Mouse (Mus musculus) limb, embryonic 13.5 days (tissue): ENCODE data around the gene Rinl. TPM values are rescaled to one million over a fixed set of nuclear protein-coding genes. Genes with fewer than 3 reads are reported as not detected.

Experiments
- ATAC-seq: fragments of 200-750 bp; cut with Nextera tagmentation; 2 replicates; pipeline ENCODE4 v1.8.0; 2017; ENCODE audit warnings: low read depth, moderate number of reproducible peaks, moderate TSS enrichment; ENCODE audit not compliant: low FRiP score
- H3K27ac ChIP-seq: fragments of 300-500 bp; sonication (generic); 2 replicates; pipeline ENCODE4 v1.5.1; 2015; ENCODE audit warnings: inconsistent platforms, mild to moderate bottlenecking, moderate library complexity
- H3K27me3 ChIP-seq: fragments of 300-500 bp; sonication (generic); 2 replicates; pipeline ENCODE4 v1.6.1; 2015; ENCODE audit warnings: mild to moderate bottlenecking, inconsistent platforms
- H3K36me3 ChIP-seq: fragments of 300-500 bp; sonication (generic); 2 replicates; pipeline ENCODE4 v1.6.1; 2015; ENCODE audit warnings: inconsistent platforms, mild to moderate bottlenecking, moderate library complexity
- H3K4me1 ChIP-seq: fragments of 300-500 bp; sonication (generic); 2 replicates; pipeline ENCODE4 v1.6.1; 2015; ENCODE audit warnings: inconsistent platforms
- H3K4me2 ChIP-seq: fragments of 300-500 bp; sonication (generic); replicated peaks from 2 replicates; pipeline ENCODE4 v1.6.1; 2015; ENCODE audit warnings: inconsistent platforms, mild to moderate bottlenecking, moderate library complexity
- H3K4me3 ChIP-seq: fragments of 300-500 bp; sonication (generic); 2 replicates; pipeline ENCODE4 v1.5.1; 2015; ENCODE audit warnings: moderate library complexity, mild to moderate bottlenecking, inconsistent platforms
- H3K9ac ChIP-seq: fragments of 300-500 bp; sonication (generic); 2 replicates; pipeline ENCODE4 v1.6.1; 2015; ENCODE audit warnings: mild to moderate bottlenecking, inconsistent platforms
- H3K9me3 ChIP-seq: fragments of 300-500 bp; sonication (generic); 2 replicates; pipeline ENCODE4 v1.6.1; 2016; ENCODE audit warnings: inconsistent platforms
- WGBS: fragments of 180-500 bp; shearing (Covaris S2); methylation state at CpG from one replicate; pipeline ENCODE4 v1.1.7; 2015; 5-methylcytosine and 5-hydroxymethylcytosine counted together
- polyA plus RNA-seq: library from polyadenylated mRNA; unstranded; fragments of >200 nt; fragmentation: Nextera tagmentation; extraction: Ambion mirVana; gene quantifications from 2 replicates; pipeline ENCODE4 v1.2.1, GENCODE M21; 2015

The Rinl gene
- polyA plus RNA-seq, 1 experiment from 2014 or later, result 3.1 TPM

DNA sequence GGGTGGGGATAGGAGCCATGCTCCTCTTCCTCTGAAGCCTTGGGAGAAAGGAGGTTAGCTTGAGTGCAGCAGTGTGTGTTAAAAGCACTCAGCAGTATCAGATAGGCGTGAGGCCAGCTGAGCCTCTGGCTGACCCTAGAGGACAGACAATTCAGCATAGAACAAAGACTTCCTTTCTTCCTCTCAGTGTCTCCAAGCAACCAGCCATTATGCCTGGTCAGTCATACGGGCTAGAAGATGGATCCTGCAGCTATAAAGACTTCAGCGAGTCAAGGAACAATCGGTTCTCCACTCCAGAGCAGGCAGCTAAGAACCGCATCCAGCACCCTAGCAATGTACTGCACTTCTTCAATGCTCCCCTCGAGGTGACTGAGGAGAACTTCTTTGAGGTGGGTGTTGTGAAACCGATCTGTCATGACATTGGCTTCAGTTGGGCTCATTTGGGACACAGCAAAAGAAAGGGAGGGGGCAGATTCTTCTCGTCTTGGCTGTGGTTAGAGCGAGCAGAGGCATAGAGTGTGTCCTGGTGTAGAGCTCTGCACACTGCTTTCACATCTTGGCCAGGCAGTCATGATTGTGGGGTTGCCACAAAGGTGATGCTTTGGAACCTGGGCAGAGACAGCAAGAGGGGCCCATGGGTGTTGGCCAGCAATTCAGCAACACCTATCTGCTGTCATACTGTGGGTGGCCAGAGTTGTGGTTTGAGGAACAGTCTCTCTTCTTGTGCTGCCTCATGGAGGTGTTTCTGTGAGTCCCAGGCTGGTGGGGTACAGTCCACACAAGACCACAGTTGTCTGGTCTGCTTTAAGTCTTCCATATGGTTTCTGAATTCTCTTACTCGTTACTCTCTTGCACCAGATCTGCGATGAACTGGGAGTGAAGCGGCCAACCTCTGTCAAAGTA lies 31.8 kb downstream of the Rinl start:
- Histone ChIP-seq H3K9me3 (no peaks in the 10 kb centered on the region), H3K36me3 (peaks cover 77% of the 10 kb centered on the region), H3K9ac (no peak overlapping the region; the same call in 1 of the 2 replicates), H3K27me3 (no peaks in the 10 kb centered on the region), H3K4me2 (no peak overlapping the region), H3K4me1 (peaks cover 40% of the 10 kb centered on the region), H3K27ac (no peak overlapping the region), H3K4me3 (no peak overlapping the region)
- no peak for ATAC-seq
- 81% methylated on average over 12 of the region's 12 CpGs for WGBS

DNA sequence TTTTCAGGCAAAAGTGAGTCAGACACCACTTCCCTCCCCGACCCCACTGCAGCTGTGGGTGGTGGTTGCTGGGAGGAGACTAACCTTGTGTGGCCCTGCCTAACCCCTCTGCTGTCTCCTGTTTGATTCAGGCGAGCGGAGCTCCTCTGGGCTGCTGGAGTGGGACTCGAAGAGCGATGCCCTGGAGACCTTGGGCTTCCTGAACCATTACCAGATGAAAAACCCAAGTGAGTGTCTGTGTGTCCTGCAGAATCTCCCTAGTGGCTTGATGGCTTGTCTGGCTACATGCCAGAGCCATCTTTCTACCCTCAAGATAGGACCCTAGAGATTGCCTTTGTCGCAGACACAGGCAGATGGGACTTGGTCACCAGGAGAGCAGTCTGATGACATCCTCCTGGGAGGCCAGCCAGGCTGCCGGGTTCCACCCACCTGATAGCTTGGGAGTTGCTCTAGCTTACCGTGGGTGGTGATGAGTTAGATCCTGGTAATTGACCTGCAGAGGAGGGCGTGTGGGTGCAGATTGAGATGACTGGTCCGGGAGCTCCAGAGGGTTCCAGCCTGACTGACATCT lies 32.6 kb downstream of the Rinl start:
- peaks cover 40% of the 10 kb centered on the region for H3K4me1 ChIP-seq
- no peak overlapping the region for H3K9ac ChIP-seq
- H3K9me3 ChIP-seq, result no peaks in the 10 kb centered on the region
- WGBS, result 81% methylated on average over 10 of the region's 10 CpGs
- no peaks in the 10 kb centered on the region for H3K27me3 ChIP-seq
- peaks cover 69% of the 10 kb centered on the region for H3K36me3 ChIP-seq
- no peak overlapping the region for H3K4me2 ChIP-seq
- H3K27ac ChIP-seq, result 0 out of 2 replicates have a peak overlapping the region, but pooled peaks have one; percentile 33
- ATAC-seq, result no peak
- H3K4me3 ChIP-seq, result no peak overlapping the region

- no peak overlapping the region for H3K9ac ChIP-seq
- peaks cover 29% of the 10 kb centered on the region for H3K4me1 ChIP-seq
- H3K27me3 ChIP-seq, result no peaks in the 10 kb centered on the region
- no peak overlapping the region for H3K4me3 ChIP-seq
- ATAC-seq, result no peak
- no peak overlapping the region for H3K4me2 ChIP-seq
- no peak overlapping the region for H3K27ac ChIP-seq
- no peaks in the 10 kb centered on the region for H3K9me3 ChIP-seq
- 85% methylated on average over 1 of the region's 1 CpGs for WGBS
- peaks cover 57% of the 10 kb centered on the region for H3K36me3 ChIP-seq
Measured at GRCm38 (mm10) chr7:28822556-28822955, 33.8 kb downstream of the Rinl start.

GRCm38 (mm10) chr7:28822993-28823903 lies 34.5 kb downstream of the Rinl start:
- 52% methylated on average over 10 of the region's 10 CpGs for WGBS
- H3K9me3 ChIP-seq, result no peaks in the 10 kb centered on the region
- no peak overlapping the region for H3K4me2 ChIP-seq
- H3K4me3 ChIP-seq, result no peak overlapping the region
- H3K4me1 ChIP-seq, result peaks cover 24% of the 10 kb centered on the region
- no peak overlapping the region; the same call in 1 of the 2 replicates for H3K27ac ChIP-seq
- H3K27me3 ChIP-seq, result no peaks in the 10 kb centered on the region
- H3K36me3 ChIP-seq, result peaks cover 50% of the 10 kb centered on the region
- H3K9ac ChIP-seq, result no peak overlapping the region
- ATAC-seq, result no peak

DNA sequence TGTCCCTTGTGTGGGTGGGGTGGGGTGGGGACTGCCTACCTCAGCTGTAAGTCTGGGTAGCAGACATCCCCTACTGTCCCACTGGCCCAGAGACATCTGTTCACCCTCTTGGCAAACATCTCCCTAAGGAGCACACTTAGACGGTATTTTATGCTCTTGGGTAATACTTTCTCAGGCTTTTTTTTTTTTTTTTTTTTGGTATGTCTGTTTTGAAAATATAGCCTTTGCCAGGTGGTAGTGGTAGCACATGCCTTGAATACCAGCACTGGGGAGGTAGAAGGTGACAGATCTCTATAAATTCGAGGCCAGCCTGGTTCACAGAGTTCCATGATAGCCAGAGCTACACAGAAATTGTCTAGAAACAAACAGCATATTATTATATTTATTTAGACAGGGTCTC lies 35.2 kb downstream of the Rinl start:
- Histone ChIP-seq H3K27me3 (no peaks in the 10 kb centered on the region), H3K4me1 (peaks cover 24% of the 10 kb centered on the region), H3K4me3 (no peak overlapping the region), H3K4me2 (no peak overlapping the region), H3K9me3 (no peaks in the 10 kb centered on the region), H3K9ac (no peak overlapping the region), H3K27ac (no peak overlapping the region; the same call in 1 of the 2 replicates), H3K36me3 (peaks cover 43% of the 10 kb centered on the region)
- no peak for ATAC-seq
- WGBS, result 33% methylated on average over 2 of the region's 2 CpGs

DNA sequence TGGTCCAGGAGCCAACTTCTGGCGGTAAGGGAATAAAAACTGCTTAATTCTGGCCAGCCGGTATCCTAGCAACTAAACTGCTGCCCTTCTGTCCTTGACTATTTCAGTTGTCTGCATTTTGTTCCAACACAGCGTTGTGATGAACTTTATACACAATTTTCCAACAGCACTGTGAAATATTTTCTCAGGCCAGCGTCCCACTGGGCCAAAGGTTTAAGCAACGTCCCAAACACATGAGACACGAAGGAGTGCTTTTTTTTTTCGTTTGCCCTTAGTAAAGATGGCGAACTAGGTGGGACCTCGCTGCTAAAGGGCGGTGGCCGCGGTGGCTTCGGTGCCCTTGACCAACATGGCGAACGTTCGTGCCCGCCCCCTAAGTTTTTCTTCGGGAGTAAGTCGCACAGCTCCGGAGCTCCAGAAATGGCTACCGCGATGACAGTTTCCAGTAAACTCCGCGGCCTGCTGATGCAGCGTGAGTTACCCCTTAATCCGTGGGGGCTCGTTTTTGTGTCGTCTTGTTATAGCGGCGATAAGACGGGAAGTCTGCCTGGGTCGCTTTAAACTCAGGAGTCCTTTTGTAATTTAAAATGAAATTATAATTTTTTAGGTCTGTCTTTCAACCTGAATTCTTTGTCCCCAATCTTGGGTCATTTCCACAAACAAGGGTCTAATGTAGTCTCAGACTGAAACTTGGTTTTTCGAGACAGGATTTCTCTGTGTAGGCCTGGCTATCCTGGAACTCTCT lies 36.3 kb downstream of the Rinl start, which contains the start of gene Ech1:
TSS of gene Ech1 (plus strand) at position 277 of the 745 bp plus-strand sequence.
- Histone ChIP-seq H3K9ac (peak within 1 kb of the TSS; percentile 75), H3K27me3 (no peaks in the 10 kb centered on the region), H3K4me3 (peak within 1 kb of the TSS; percentile 51), H3K27ac (peak within 1 kb of the TSS; percentile 92), H3K4me2 (peak within 1 kb of the TSS; percentile 67), H3K4me1 (peaks cover 24% of the 10 kb centered on the region), H3K9me3 (no peaks in the 10 kb centered on the region), H3K36me3 (peaks cover 42% of the 10 kb centered on the region)
- ATAC-seq, result peak; percentile 85
- WGBS, result 3% methylated on average over 33 of the region's 33 CpGs

DNA sequence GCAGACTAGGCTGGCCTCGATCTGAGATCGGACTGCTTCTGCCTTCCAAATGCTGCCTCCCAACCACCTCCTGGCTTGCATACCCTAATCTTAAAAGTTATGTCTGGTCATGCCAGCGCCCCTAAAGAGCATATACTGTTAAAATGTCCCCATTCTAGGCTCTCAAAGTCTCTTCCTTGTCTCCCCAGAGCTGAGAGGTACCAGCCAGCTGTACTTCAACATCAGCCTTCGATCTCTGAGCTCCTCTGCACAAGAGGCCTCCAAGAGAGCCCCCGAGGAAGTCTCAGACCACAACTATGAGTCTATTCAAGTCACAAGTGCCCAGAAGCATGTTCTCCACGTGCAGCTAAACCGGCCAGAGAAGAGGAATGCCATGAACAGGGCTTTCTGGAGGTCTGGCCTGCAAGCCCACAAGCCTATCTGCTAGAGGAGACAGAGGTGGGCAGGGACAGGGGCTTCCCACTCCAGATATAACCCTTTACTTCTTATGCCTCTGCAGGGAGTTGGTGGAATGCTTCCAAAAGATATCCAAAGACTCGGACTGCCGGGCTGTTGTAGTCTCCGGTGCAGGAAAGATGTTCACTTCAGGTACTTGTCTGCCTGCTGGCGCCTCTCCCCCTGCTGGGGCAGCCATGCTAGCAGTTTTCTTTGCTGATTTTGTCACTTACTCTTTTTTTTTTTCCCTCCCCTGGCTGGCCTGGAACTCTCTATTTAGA lies 37.1 kb downstream of the Rinl start:
- H3K27ac ChIP-seq, result peak overlapping the region; percentile 92
- H3K9ac ChIP-seq, result peak overlapping the region; percentile 75
- no peaks in the 10 kb centered on the region for H3K9me3 ChIP-seq
- H3K4me3 ChIP-seq, result peak overlapping the region; percentile 51
- no peaks in the 10 kb centered on the region for H3K27me3 ChIP-seq
- WGBS, result 58% methylated on average over 11 of the region's 11 CpGs
- H3K4me1 ChIP-seq, result peaks cover 22% of the 10 kb centered on the region
- H3K4me2 ChIP-seq, result peak overlapping the region; percentile 67
- ATAC-seq, result no peak
- peaks cover 42% of the 10 kb centered on the region for H3K36me3 ChIP-seq

GRCm38 (mm10) chr7:28826402-28826772 lies 37.6 kb downstream of the Rinl start:
- H3K4me1 ChIP-seq, result peaks cover 22% of the 10 kb centered on the region
- H3K27ac ChIP-seq, result no peak overlapping the region
- peaks cover 42% of the 10 kb centered on the region for H3K36me3 ChIP-seq
- no peaks in the 10 kb centered on the region for H3K27me3 ChIP-seq
- 91% methylated on average over 7 of the region's 7 CpGs for WGBS
- peak overlapping the region; percentile 75; the same call in 1 of the 2 replicates for H3K9ac ChIP-seq
- 0 out of 2 replicates have a peak overlapping the region, but pooled peaks have one; percentile 51 for H3K4me3 ChIP-seq
- no peaks in the 10 kb centered on the region for H3K9me3 ChIP-seq
- peak overlapping the region; percentile 67 for H3K4me2 ChIP-seq
- no peak for ATAC-seq

DNA sequence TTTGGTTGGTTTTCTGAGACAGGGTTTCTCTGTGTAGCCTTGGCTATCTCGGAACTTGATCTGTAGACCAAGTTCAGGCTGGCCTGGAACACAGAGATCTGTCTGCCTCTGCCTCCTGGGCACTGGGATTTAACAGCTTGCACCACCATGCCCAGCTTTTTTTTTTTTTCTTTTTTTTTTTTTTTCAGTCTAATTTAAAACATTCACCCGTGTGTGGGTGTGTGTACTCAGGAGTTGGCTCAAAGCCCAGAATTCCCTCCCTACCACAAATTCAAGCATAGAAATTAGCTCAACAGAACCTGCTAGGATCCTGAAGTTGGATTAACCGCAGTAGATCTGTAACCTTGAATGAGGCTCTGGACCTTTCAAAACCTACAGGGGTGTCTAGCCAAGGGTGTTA lies 38.6 kb downstream of the Rinl start:
- no peak overlapping the region for H3K27ac ChIP-seq

DNA sequence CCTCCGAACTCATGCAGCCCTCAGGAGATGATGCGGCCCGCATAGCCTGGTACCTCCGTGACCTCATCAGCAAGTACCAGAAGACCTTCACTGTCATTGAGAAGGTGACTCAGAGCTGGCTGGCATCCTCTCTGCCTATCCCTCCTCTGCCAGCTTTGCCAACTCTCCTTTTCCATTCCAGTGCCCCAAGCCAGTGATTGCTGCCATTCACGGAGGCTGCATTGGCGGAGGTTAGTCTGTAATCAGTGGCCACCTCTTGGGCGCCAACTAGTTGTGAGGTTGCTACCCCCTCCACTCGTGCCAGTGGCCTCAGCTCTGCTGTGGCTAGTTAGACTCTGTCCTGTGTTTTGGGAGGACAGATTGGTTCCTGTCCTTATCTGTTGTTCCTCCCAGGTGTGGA lies 41.1 kb downstream of the Rinl start:
- Histone ChIP-seq H3K27me3 (no peaks in the 10 kb centered on the region), H3K36me3 (peaks cover 34% of the 10 kb centered on the region), H3K4me1 (peaks cover 10% of the 10 kb centered on the region), H3K9ac (no peak overlapping the region), H3K4me3 (no peak overlapping the region), H3K4me2 (no peak overlapping the region), H3K27ac (no peak overlapping the region), H3K9me3 (no peaks in the 10 kb centered on the region)
- no peak for ATAC-seq
- 91% methylated on average over 8 of the region's 8 CpGs for WGBS

More for the DNA sequence above, 38.6 kb downstream of the Rinl start:
- Histone ChIP-seq H3K36me3 (peaks cover 42% of the 10 kb centered on the region), H3K9me3 (no peaks in the 10 kb centered on the region), H3K4me2 (no peak overlapping the region), H3K27me3 (no peaks in the 10 kb centered on the region), H3K4me3 (no peak overlapping the region), H3K9ac (no peak overlapping the region), H3K4me1 (peaks cover 22% of the 10 kb centered on the region)
- ATAC-seq, result no peak
- 50% methylated on average over 3 of the region's 3 CpGs for WGBS

DNA sequence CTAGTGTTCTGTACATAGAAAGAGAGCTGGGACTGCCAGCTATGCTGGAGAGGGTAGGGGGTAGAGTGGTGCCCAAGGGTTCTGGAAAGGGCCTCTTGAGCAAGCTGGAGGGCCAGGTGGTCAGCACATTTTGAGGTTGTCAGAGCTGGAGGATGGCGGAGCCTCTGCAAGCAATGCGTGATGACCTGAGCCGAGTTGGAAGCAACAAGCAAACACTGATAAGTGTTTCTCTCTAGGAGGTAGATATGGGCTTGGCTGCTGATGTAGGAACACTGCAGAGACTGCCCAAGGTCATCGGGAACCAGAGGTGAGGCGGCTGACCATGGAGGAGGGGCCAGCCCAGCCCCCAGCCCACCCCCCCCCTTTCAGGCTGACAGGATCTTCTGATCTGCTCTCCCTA lies 42.2 kb downstream of the Rinl start:
- no peak overlapping the region for H3K27ac ChIP-seq
- peaks cover 34% of the 10 kb centered on the region for H3K36me3 ChIP-seq
- H3K9ac ChIP-seq, result no peak overlapping the region
- no peaks in the 10 kb centered on the region for H3K27me3 ChIP-seq
- WGBS, result 95% methylated on average over 5 of the region's 5 CpGs
- no peak overlapping the region for H3K4me2 ChIP-seq
- H3K4me1 ChIP-seq, result peaks cover 5% of the 10 kb centered on the region
- no peak overlapping the region for H3K4me3 ChIP-seq
- no peaks in the 10 kb centered on the region for H3K9me3 ChIP-seq
- no peak for ATAC-seq
